Mouse (Mus musculus): ENCODE data around the gene Ntm.

Gene Ntm

DNA sequence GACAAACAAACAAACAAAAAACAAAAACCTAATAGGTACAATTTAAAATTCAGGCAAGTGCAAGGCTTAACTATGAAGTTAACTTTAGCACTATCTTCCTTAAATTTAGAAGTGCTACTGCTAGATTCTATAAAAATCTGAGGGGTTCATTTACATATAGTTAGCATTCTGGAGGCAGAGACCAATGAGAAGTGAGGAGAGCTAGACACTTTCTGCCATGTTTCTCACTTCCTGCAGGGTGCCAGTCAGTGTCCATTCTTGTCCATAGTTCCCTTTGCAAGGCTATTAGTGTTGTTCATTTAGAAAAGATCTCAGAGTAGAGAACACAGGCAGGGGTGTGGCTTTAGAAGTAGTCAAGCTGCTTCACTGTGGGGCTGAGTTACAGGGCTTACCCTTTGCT is 208.6 kb downstream of the Ntm start:
- no peak for DNase-seq (ENCODE audit: low spot score)

DNA sequence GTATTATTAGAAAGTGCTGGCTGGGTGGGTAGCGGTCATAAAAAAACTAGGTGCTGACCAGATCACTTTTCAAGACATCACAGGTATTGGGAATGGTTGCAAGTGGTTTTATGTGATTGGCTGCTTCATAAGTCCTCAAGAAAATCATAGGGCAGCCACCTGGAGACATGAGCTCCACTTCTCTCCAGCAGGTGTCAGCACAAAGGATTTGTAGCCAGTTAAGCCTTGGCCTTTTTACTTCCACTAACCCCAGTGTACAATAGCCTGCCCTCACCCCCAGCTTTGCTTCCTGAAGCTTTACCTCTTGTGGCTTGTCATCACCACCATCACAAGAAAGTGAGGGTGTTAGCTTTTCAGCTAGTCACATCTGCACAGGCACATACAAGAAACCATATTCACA is 211.5 kb downstream of the Ntm start:
- no peak for DNase-seq (ENCODE audit: low spot score)

DNA sequence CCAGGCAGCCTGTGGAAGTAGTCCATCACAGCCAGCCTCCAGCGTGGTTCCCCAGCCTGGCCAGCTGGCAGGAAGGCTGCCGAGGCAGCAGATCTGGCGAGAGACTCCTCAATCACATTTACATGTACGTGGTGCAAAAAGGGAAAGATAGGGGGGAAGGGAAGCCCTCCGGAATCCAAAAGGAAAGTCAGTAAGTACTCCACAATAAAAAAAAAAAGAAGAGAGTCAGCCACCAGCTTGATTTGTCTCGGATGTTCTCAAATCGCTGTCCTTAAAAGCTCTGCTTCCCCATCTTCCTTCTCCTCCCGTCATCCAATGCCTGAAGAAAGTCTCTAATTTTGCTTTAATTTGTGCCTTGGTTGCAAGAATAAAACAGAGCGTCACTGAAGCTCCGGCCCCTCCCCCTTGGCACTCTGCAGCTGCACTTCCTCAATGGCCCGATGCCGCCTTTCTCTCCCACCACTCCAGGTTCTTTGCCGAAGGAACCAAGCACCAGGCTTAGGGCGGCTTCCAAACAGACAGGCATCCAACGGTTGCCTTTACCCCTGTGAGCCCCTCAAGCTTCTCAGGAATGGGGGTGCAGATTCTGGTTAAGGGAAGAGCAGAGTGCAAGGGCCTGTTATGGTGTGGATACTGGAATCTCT is 212.4 kb downstream of the Ntm start:
- DNase-seq (ENCODE audit: low spot score), result peak; percentile 15

DNA sequence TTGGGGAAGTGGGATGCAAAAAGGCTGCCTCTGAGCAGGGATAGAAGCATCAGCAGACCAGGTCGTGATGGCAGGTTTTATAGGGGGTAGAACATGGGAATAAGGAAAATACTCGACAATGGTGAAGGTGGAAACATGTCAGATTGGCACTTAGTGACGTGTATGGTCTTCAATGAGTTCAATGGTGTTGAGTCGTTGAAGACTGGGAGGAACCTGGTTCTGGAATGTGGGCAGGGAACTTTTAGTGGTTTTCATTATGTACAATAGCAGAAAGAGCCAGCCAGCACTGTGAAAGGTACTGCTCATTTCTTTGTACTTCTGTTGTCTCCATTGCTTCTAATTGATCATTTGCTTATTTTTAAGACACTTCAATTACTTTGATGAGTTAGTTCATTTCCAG is 214.9 kb downstream of the Ntm start:
- no peak for DNase-seq (ENCODE audit: low spot score)

DNA sequence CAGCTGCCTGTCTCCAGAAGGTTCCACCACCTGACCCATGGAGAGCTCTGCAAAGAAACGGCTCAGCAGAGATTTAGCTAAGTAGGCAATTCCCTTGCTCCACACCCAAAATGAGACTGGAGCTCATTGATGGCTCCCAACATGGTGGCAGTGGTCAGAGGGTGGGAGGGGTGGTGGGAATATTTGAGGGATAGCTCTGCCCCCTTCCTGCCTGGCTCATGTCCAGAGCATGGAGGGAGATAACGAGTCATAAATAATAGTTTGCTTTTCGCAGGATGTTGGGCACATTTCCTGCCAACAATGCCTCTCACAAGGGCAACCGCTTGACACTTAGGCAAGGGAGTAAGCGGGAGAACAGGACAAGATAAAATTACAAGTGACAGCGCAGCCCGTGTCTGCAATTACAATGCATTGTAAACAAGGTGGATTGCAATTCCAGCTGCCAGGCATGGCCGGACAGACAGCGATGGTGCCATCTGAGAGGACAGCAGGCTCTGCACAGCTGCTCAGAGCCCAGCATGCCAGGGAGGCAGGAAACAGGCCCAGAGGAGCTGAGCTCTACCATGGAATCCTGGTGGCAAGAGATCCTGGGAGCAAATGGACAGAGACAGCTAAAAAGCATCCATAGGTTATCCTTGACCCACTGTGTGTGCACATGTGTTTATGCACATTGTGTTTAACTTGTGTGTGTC is 224.0 kb downstream of the Ntm start:
- no peak for DNase-seq (ENCODE audit: low spot score)

DNA sequence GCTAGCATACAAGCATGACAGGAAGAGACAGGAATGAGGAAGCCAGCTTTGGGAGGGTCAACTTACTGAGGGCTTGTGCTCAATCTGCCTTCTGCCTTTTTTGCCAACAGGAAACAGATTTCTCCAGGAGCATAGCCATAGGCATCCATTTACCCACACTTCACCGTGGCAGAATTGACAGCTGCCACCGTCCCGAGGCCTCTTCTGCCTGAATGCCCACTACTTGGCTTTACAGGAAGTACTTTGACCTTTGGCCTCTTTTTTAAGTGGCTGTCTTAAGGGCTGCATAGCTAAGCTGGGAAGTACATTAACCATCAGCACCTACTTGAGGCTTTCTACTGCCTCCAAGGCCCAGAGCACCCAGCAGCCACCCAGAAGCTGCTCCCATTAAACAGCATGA is 226.9 kb downstream of the Ntm start:
- no peak for DNase-seq (ENCODE audit: low spot score)

DNA sequence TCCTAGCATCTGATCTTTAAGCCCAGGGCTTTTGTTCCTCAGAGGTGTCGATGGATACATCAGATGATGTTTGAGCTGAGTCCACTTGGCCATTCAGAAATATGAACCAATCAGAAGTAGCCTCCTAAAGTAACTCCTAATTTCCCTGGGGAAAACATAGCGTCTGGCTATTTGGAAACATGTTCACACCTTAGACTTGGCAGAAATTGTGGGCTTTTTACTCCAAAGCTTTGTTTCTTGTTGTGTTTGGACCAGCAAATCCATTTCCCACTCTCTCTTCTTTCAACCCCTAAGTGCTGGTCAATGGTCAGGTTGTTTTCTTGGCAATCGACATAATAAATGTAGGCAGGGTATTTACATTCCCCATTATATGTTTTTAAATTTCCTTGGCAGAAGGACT is 230.0 kb downstream of the Ntm start:
- DNase-seq (ENCODE audit: low spot score), result no peak

DNA sequence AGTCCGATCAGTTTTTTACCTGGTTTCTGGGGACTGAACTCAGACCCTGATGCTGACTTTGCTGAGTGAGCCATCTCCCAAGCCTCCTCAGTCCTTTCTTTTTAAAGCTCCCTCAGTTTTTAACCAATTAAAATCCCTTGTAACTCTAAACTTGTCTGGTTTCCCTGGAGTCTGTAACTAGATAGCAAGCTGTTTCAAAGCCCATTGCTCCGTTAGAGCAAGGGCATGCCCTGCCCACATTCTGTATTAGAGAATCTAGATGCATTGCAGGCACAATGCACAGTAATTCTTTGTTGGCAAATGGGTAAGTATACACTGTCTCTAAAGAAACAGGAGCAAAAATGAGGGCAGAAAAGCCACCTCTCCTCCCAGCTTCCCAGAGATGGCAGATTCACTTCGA is 231.3 kb downstream of the Ntm start:
- DNase-seq (ENCODE audit: low spot score), result no peak

DNA sequence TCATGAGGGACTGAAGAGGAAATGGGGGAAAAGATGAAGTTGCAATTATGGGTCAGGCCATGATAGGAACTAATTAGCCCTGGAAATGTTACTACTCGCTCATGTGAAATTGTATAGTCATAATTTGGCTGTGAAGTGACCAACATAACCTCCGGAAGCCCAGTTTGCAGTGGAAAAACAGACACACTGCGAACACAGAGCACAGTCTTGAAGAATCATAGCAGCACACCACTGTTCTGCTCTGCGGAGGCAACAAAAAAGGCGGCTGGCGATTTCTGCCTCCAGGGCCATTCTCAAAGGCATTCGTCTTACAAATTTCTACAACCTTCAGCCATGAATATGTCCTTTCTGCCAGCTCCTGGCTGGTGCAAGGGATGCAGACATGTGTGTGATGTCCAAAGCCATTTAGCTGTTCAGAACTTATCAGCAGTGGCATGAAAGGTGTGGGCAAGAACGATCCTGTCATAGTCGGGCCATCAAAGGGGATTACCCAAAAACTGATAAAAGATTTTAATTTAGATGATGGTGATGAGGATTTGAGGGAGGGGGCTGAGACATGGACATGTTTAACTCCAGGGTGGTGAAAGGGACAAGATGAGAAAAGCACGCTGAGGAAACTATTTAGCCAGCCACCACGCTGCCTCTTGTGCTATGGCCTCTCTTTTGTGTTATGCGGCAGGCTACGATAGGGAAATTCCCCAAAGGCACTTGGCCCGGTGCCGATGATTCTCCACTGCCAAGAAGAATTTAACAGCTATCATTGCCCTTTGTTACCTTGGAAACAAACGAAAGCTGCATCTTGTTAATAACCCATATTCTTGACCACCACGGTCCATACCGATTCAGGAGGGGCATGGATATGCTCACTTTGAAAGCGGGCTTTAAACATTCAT is 235.2 kb downstream of the Ntm start:
- no peak for DNase-seq (ENCODE audit: low spot score)

DNA sequence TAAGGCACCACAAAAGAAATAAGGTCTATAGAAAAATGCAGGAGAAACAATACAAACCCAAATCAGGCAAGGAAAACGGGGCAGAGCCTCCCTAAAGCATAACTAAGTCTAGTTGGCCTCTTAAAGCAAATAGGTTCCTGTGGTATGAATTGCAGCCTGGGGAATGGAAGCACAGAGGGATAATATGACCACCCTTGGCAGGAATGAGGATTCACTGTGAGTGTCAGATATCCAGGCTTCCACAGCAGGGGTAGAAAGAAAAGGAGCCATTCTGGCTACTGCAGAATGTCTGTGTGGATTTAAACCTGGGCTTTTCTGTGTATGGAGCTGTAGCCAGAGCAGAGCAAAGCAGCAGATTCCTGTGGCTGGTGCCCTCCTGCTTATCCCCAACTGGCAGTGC is 241.5 kb downstream of the Ntm start:
- no peak for DNase-seq (ENCODE audit: low spot score)

DNA sequence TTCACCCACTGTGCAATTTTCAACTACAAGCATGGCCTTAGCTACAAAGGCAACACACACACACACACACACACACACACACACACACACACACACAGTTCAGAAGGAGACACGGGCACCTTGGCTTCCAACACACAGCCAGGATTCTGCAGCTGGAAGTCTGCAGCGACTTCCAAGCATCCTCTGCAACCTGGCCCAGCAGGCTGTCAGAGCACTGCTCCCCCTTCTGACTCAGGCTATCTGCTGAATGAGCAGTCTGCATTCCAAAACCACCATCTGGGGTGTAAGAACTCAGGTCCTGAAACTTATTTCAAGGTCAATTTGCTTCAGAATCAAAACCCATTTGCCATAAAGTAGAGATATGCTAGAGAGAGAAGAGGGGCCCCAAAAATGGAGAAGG is 246.1 kb downstream of the Ntm start:
- DNase-seq (ENCODE audit: low spot score), result no peak

DNA sequence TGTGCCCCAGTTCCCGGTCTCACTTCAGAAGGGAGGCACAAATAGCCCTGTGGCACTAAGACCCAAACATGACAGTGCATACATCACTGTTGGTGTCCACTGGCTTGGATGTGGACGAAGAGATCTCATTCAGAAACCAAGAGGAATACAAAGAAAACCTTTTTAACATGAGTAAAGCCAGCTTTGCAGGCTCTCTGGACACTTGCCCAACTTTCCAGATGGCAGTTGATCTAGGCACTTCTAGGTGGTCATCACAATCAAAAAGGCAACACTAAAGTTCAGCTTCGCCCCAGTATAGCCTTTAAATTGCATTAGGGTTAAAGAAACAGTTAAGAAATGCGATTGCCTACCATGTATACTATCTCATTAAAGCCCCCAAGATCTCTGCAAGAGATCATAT is 264.7 kb downstream of the Ntm start:
- no peak for DNase-seq (ENCODE audit: low spot score)

DNA sequence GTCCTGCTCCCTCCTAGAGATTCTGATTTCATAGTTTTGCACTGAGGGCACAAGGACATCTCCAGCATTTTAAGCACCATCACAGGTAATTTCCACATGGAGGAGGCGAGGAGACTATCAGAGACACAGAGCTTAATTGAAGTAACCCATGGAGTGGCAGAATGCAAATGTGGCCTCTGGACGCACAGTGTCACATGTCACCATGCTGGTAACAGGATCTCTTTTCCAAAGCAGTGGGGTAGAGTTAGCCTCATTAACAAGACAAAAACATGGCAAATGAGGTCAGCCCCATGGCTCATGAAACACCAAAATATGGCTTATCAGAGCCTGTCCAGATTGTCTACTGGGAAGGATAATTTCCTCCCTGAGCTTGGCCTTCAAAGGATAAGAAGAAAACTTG is 268.8 kb downstream of the Ntm start:
- DNase-seq (ENCODE audit: low spot score), result no peak

DNA sequence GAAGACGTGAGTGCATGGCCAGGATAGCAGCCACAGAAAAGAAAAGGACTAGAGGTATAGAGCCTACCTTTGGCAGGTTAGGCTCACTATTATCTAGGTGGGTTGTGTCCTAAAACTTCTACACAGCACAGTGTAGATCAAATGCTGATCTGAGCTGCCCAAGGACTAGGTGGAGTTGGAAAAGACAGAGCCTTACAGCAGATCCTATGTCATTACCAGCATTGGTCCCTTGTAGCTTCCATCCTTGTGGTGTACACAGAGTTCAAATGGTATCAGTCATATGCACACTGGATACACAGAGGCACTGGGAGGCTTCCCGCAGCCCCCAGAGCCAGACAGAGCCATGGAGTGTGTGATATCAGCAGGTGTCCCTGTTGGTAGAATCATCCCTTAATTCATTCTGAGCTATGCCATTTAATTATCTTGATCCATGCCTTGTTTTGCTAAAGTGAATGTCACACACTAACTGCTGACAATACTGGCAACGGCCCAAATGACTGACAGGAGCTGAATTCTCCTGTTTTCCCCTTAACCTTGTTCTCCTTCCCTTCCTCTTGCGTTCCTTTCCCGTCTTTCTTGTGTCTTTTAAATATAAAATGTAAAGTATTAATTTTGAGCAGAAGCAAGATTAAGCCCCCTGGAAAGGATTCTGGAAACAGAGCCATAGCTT is 271.6 kb downstream of the Ntm start:
- DNase-seq (ENCODE audit: low spot score), result no peak

DNA sequence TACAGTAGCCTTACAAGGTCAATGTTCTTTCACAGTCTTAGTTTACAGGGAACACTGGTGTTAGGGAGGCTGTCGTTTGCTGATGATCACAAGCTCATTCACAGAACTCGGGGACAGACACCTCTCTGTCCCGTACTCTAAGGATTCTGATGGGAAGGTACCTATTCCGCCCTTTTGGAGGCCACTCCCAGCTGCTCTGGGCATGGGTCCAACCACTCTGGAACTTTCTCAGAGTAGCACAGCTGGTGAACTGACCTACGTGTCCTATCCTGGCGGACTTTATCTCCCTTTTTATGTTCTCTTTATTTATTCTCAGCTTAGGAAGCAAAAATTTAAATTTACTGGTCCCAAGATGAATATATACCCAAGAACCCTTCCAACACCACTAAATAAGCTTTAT is 280.7 kb downstream of the Ntm start:
- no peak for DNase-seq (ENCODE audit: low spot score)

DNA sequence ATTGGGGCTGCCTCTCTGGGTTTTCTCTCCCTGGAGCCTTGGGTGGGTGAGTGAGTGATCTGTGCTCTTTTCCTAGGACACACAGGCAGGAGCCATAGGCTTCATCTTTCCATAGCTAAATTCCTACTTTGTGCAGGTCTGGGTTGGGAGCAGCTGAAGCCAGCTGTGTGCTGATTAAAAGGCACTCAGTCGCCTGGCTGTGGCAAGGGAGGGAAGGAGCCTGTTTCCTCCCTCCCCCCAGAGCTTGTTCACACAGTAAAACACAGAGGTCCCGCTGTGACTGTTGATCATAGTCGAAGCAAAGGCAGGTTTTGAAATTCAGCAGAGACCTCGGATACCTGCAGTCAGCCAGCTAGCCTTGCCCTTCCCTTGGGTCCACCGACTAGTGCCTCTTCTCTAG is 282.3 kb downstream of the Ntm start:
- DNase-seq (ENCODE audit: low spot score), result no peak

DNA sequence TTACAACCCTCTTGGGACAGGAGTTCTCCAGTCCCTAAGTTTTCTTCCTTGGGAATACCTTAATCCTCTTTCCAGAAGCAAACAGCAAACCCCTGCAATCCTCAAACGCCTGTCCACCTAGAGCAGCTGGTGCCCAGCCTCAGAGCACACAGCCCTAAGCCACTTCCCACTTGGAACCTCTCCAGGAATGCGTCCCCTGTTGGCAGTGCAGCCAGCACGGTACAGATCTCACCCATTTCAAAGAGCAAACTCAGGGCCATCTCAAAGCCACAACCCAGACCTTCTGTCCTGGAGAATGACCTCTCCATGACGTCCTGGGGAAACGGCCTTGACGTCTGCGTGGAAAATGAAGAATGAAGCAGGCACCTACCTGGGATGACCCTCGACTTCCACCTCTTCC is 289.0 kb downstream of the Ntm start:
- DNase-seq (ENCODE audit: low spot score), result peak; percentile 17

DNA sequence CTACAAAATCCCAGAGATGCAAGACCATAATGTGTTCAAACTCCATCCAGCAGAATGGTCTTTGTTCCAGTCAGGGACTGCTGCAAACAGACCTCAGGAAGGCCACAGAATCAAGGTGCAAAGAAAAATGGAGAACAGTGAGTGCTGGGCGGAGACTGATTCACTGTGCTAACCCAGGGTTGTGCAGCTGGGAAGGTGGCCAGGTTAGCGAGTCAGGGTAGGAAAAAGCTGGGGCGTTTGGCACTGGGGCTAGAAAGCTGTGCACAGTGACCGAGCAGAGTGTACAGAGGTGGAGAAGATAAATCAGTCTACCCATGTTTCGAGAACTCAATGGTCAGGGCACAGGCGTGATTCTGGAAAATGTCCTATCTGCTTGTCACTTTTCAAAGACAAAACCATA is 291.1 kb downstream of the Ntm start:
- DNase-seq (ENCODE audit: low spot score), result no peak

DNA sequence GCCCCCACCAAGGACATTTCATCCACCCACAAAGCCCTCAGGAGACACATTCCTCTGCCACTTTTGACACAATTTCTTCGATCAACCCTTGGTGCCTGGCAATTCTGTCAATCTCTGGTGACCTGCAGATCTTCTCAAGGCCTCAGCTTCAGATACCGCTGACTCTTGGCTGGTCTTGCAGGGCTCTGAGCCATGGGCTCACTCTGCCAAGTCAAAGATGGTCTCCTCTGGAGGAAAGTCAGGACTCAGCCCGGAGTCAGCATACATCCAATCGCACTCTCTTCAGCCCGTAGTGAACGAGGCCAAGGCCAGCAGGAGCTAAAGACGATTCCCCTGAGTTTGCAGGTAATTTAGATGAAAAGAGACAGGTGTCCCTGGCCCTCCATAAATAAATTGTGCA is 299.7 kb downstream of the Ntm start:
- no peak for DNase-seq (ENCODE audit: low spot score)

DNA sequence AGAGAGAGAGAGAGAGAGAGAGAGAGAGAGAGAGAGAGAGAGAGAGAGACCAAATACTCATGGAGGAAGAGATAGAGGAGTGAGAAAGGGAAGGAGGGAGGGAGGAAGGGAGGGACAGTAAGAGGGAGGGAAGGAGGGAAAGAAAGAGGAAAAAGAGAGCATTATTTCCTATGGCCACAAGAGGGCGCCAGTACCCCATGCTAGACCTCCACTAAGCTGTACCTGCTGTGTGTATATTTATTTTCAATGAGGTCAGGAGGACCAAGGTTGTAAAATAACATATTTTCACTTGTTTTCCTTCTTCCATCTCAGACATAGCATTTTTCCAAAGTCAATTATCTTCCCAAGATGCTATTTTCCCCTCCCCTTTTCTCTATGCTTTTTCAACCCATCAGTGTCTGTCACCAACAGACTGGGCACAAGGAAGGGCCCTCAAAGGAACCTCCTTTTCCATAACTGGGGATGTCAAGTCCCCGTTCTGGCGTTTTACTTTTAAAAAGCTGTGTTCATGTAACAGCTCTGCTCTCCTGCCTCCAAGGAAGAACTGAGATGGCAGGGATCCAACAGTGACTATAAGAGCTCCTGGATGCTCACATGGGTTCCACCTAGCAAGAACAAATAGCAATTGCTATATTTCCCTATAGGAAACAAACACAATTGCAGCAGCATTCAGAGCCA is 301.3 kb downstream of the Ntm start:
- DNase-seq (ENCODE audit: low spot score), result peak; percentile 59

DNA sequence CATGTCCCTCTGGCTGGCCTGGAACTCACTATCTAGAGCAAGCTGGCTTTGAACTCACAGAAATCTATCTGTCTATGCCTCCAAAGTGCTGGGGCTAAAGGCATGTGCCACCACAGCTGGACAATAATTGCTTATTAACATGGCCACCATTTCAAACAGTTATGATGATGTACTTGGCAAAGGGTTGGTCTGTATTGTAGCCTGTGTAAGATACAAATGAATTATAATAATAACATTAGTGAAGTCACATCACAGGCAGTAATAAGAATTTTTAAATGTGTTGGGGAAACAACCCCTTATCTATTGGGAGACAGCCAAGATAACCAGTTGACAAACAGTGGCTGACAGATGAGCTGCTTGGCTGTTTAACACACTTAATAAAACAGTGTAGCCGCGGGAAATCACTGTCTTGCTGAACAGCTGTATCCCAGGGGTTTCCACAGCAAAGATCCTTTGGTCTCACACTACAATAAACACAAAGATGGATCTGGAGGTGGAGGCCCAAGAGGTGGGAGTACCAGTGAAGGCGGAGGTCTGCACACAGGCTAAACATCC is 302.8 kb downstream of the Ntm start:
- DNase-seq (ENCODE audit: low spot score), result no peak

All from ovary, postnatal 14 days (tissue).